Mouse (Mus musculus) activated CD4-positive, CD25-positive, alpha-beta regulatory T cell, adult 9 weeks (primary cell): ENCODE data around the gene Crlf3. TPM values are rescaled to one million over a fixed set of nuclear protein-coding genes. Genes with fewer than 3 reads are reported as not detected.

Experiments used
- polyA plus RNA-seq: library from polyadenylated mRNA; unstranded; fragments of 100-300 nt; shearing (Covaris generic); gene quantifications from one replicate; pipeline ENCODE4 v1.2.1, GENCODE M21; 2017

Gene Crlf3
- polyA plus RNA-seq: 336 TPM

GRCm38 (mm10) chr11:80080826-80081728 is at the start of gene Crlf3:
Gene Crlf3 (minus strand): TSS chr11:80080991.

GRCm38 (mm10) chr11:80088917-80089816 is 8.4 kb upstream of the Crlf3 start, which contains the start of gene Atad5:
Gene Atad5 (plus strand): TSS chr11:80089400.

Other genes starting within 250 kb of the Crlf3 start
- gene Utp6, start 118.6 kb downstream of the Crlf3 start, polyA plus RNA-seq: 62.9 TPM
- 8.1 TPM for gene Suz12, start 87.9 kb downstream of the Crlf3 start, polyA plus RNA-seq
- gene Atad5, start 8.4 kb upstream of the Crlf3 start, polyA plus RNA-seq: 4.5 TPM
- 25.8 TPM for gene Tefm, start 61.2 kb upstream of the Crlf3 start, polyA plus RNA-seq
- 0.28 TPM for gene Adap2, start 73.1 kb upstream of the Crlf3 start, polyA plus RNA-seq
- 18.2 TPM for gene Rnf135, start 102.9 kb upstream of the Crlf3 start, polyA plus RNA-seq
- gene Rhot1, start 128.0 kb upstream of the Crlf3 start, polyA plus RNA-seq: 28.8 TPM
- 0.76 TPM for gene Rhbdl3, start 219.9 kb upstream of the Crlf3 start, polyA plus RNA-seq